Mouse (Mus musculus): ENCODE results near the gene Gng12. TPM values are rescaled to one million over a fixed set of nuclear protein-coding genes. Genes with fewer than 3 reads are reported as not detected.

Gene Gng12
- total and polyA plus RNA-seq, 2 experiments = 14.1 to 24.4 TPM

DNA sequence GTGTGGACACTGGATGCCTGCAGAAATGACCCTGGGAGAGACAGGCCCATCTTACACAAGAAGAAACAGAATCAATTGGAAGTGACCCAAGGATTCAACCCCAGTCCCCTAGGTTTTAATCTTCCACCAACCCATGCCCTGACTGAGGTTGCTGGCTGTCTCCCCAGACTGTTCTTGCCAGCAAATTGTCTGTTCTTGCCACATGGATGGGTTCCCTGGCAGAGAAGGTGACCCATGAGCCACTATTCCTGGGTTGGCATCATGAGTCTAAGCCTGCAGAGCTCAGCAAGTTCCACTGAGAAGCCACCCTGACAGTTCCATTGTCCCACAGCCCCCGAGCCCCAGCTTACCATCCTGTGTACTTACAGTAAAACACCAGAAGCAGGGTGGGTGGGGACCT lies 85.7 kb downstream of the Gng12 start:
- peaks cover 20% of the 10 kb centered on the region; the same call in 1 of the 2 replicates for H3K79me2 ChIP-seq (ENCODE audit: control insufficient read depth, insufficient read depth, low read length)
- no peaks in the 10 kb centered on the region for H3K36me3 ChIP-seq (ENCODE audit: control insufficient read depth, insufficient read depth, low read length)
- H3K27ac ChIP-seq (replicated peaks; ENCODE audit: insufficient read depth, low read depth, low read length) = peak overlapping the region; percentile 34
- TF ChIP-seq POLR2A (IDR thresholded peaks at IDR 0.05; ENCODE audit: extremely low read depth, insufficient read depth, low read length) = no peak
- H3K4me3 ChIP-seq (ENCODE audit: insufficient read depth, low read depth, low read length) = no peak overlapping the region
- WGBS = 29% methylated on average over 1 of the region's 1 CpGs
- no peak overlapping the region for H3K9ac ChIP-seq (ENCODE audit: low read depth, low read length)
- DNase-seq (ENCODE audit: extremely low read depth, low read depth, low spot score) = peak; percentile 97
- no peaks in the 10 kb centered on the region for H3K27me3 ChIP-seq (ENCODE audit: control insufficient read depth, insufficient read depth, low read length)
- peaks cover 24% of the 10 kb centered on the region for H3K4me1 ChIP-seq (ENCODE audit: control insufficient read depth, insufficient read depth, low read length)

GRCm38 (mm10) chr6:66984079-66984478 lies 87.9 kb downstream of the Gng12 start:
- no peak for TF ChIP-seq POLR2A (IDR thresholded peaks at IDR 0.05; ENCODE audit: extremely low read depth, insufficient read depth, low read length)
- TF ChIP-seq CTCF (IDR thresholded peaks at IDR 0.05; ENCODE audit: low read depth, low read length) = no peak
- H3K9ac ChIP-seq (ENCODE audit: low read depth, low read length) = no peak overlapping the region
- H3K4me3 ChIP-seq (ENCODE audit: insufficient read depth, low read depth, low read length) = no peak overlapping the region
- peaks cover 16% of the 10 kb centered on the region; the same call in 1 of the 2 replicates for H3K79me2 ChIP-seq (ENCODE audit: control insufficient read depth, insufficient read depth, low read length)
- no peak overlapping the region for H3K27ac ChIP-seq (replicated peaks; ENCODE audit: insufficient read depth, low read depth, low read length)
- H3K36me3 ChIP-seq (ENCODE audit: control insufficient read depth, insufficient read depth, low read length) = no peaks in the 10 kb centered on the region
- no peaks in the 10 kb centered on the region for H3K27me3 ChIP-seq (ENCODE audit: control insufficient read depth, insufficient read depth, low read length)
- H3K4me1 ChIP-seq (ENCODE audit: control insufficient read depth, insufficient read depth, low read length) = peaks cover 21% of the 10 kb centered on the region
- WGBS = 77% methylated on average over 5 of the region's 5 CpGs
- DNase-seq (ENCODE audit: extremely low read depth, low read depth, low spot score) = no peak

GRCm38 (mm10) chr6:66984672-66985071 lies 88.5 kb downstream of the Gng12 start:
- Histone ChIP-seq H3K27ac (replicated peaks; ENCODE audit: insufficient read depth, low read depth, low read length) (no peak overlapping the region), H3K4me1 (ENCODE audit: control insufficient read depth, insufficient read depth, low read length) (peaks cover 23% of the 10 kb centered on the region), H3K4me3 (ENCODE audit: insufficient read depth, low read depth, low read length) (no peak overlapping the region), H3K36me3 (ENCODE audit: control insufficient read depth, insufficient read depth, low read length) (no peaks in the 10 kb centered on the region), H3K79me2 (ENCODE audit: control insufficient read depth, insufficient read depth, low read length) (peaks cover 16% of the 10 kb centered on the region; the same call in 1 of the 2 replicates), H3K27me3 (ENCODE audit: control insufficient read depth, insufficient read depth, low read length) (no peaks in the 10 kb centered on the region), H3K9ac (ENCODE audit: low read depth, low read length) (no peak overlapping the region)
- DNase-seq (ENCODE audit: extremely low read depth, low read depth, low spot score) = no peak
- TF ChIP-seq CTCF (IDR thresholded peaks at IDR 0.05; ENCODE audit: low read depth, low read length) (no peak), POLR2A (IDR thresholded peaks at IDR 0.05; ENCODE audit: extremely low read depth, insufficient read depth, low read length) (no peak)
- 86% methylated on average over 3 of the region's 3 CpGs for WGBS

GRCm38 (mm10) chr6:66985500-66985899 lies 89.3 kb downstream of the Gng12 start:
- no peaks in the 10 kb centered on the region for H3K36me3 ChIP-seq (ENCODE audit: control insufficient read depth, insufficient read depth, low read length)
- peaks cover 16% of the 10 kb centered on the region; the same call in 1 of the 2 replicates for H3K79me2 ChIP-seq (ENCODE audit: control insufficient read depth, insufficient read depth, low read length)
- H3K4me1 ChIP-seq (ENCODE audit: control insufficient read depth, insufficient read depth, low read length) = peaks cover 15% of the 10 kb centered on the region
- WGBS = 87% methylated on average over 7 of the region's 7 CpGs
- no peak overlapping the region for H3K4me3 ChIP-seq (ENCODE audit: insufficient read depth, low read depth, low read length)
- H3K27me3 ChIP-seq (ENCODE audit: control insufficient read depth, insufficient read depth, low read length) = no peaks in the 10 kb centered on the region
- no peak for DNase-seq (ENCODE audit: extremely low read depth, low read depth, low spot score)
- no peak overlapping the region for H3K9ac ChIP-seq (ENCODE audit: low read depth, low read length)
- no peak overlapping the region for H3K27ac ChIP-seq (replicated peaks; ENCODE audit: insufficient read depth, low read depth, low read length)
- TF ChIP-seq CTCF (IDR thresholded peaks at IDR 0.05; ENCODE audit: low read depth, low read length) = no peak
- TF ChIP-seq POLR2A (IDR thresholded peaks at IDR 0.05; ENCODE audit: extremely low read depth, insufficient read depth, low read length) = no peak

DNA sequence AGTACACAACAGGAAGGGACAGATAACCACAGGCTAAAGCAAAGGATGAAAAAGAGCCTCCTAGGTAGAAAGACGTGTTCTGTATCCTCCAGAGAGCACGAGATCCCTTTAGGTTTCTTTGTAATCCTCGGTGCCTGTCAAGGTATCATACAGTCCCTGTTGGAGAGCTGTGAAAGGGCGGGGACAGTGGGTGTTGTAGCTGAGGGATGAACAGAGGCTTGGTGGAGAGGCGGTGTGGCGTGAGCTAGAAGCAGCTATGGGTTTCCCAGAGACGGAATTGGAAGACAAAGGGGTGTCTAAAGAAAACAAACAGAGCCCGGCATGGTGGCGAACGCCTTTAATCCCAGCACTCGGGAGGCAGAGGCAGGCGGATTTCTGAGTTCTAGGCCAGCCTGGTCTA lies 89.9 kb downstream of the Gng12 start:
- Histone ChIP-seq H3K27me3 (ENCODE audit: control insufficient read depth, insufficient read depth, low read length) (no peaks in the 10 kb centered on the region), H3K27ac (replicated peaks; ENCODE audit: insufficient read depth, low read depth, low read length) (no peak overlapping the region), H3K36me3 (ENCODE audit: control insufficient read depth, insufficient read depth, low read length) (no peaks in the 10 kb centered on the region), H3K4me3 (ENCODE audit: insufficient read depth, low read depth, low read length) (no peak overlapping the region), H3K9ac (ENCODE audit: low read depth, low read length) (no peak overlapping the region), H3K79me2 (ENCODE audit: control insufficient read depth, insufficient read depth, low read length) (peaks cover 16% of the 10 kb centered on the region; the same call in 1 of the 2 replicates), H3K4me1 (ENCODE audit: control insufficient read depth, insufficient read depth, low read length) (peaks cover 13% of the 10 kb centered on the region)
- WGBS = 98% methylated on average over 12 of the region's 12 CpGs
- DNase-seq (ENCODE audit: extremely low read depth, low read depth, low spot score) = no peak
- no peak for TF ChIP-seq CTCF (IDR thresholded peaks at IDR 0.05; ENCODE audit: low read depth, low read length)
- no peak for TF ChIP-seq POLR2A (IDR thresholded peaks at IDR 0.05; ENCODE audit: extremely low read depth, insufficient read depth, low read length)

DNA sequence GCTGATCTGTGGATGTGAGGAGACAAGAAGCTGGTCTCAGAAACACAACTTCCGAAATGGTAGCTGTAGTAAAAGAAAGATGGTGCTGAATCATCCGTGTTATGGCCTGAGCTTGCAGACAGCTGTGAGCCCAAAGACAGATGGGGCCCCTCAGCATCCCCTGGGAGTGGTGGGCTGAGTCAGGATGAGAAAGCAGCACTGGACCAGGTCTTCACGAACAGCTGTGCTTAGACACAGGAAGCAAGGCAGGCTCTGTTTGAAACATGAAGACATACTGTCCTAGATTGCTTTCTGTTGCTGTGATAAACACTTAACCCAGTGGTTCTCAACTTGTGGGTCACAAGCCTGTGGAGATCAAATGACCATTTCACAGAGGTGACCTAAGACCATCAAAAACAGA lies 91.4 kb downstream of the Gng12 start:
- Histone ChIP-seq H3K4me3 (ENCODE audit: insufficient read depth, low read depth, low read length) (no peak overlapping the region), H3K79me2 (ENCODE audit: control insufficient read depth, insufficient read depth, low read length) (peaks cover 16% of the 10 kb centered on the region; the same call in 1 of the 2 replicates), H3K27ac (replicated peaks; ENCODE audit: insufficient read depth, low read depth, low read length) (no peak overlapping the region), H3K9ac (ENCODE audit: low read depth, low read length) (no peak overlapping the region), H3K36me3 (ENCODE audit: control insufficient read depth, insufficient read depth, low read length) (no peaks in the 10 kb centered on the region), H3K4me1 (ENCODE audit: control insufficient read depth, insufficient read depth, low read length) (peaks cover 3% of the 10 kb centered on the region; the same call in 1 of the 2 replicates), H3K27me3 (ENCODE audit: control insufficient read depth, insufficient read depth, low read length) (no peaks in the 10 kb centered on the region)
- TF ChIP-seq CTCF (IDR thresholded peaks at IDR 0.05; ENCODE audit: low read depth, low read length) = no peak
- TF ChIP-seq POLR2A (IDR thresholded peaks at IDR 0.05; ENCODE audit: extremely low read depth, insufficient read depth, low read length) = no peak
- no peak for DNase-seq (ENCODE audit: extremely low read depth, low read depth, low spot score)
- whole genome bisulfite sequencing = 86% methylated on average over 3 of the region's 3 CpGs

All from liver, adult 2 months (tissue).